Mouse (Mus musculus) kidney, adult 11 months (tissue): ENCODE results near the gene Slc25a3.

Source experiments
- DNase-seq: peaks from one replicate; pipeline ENCODE4 v3.0.0; 2022

Gene Slc25a3

DNA sequence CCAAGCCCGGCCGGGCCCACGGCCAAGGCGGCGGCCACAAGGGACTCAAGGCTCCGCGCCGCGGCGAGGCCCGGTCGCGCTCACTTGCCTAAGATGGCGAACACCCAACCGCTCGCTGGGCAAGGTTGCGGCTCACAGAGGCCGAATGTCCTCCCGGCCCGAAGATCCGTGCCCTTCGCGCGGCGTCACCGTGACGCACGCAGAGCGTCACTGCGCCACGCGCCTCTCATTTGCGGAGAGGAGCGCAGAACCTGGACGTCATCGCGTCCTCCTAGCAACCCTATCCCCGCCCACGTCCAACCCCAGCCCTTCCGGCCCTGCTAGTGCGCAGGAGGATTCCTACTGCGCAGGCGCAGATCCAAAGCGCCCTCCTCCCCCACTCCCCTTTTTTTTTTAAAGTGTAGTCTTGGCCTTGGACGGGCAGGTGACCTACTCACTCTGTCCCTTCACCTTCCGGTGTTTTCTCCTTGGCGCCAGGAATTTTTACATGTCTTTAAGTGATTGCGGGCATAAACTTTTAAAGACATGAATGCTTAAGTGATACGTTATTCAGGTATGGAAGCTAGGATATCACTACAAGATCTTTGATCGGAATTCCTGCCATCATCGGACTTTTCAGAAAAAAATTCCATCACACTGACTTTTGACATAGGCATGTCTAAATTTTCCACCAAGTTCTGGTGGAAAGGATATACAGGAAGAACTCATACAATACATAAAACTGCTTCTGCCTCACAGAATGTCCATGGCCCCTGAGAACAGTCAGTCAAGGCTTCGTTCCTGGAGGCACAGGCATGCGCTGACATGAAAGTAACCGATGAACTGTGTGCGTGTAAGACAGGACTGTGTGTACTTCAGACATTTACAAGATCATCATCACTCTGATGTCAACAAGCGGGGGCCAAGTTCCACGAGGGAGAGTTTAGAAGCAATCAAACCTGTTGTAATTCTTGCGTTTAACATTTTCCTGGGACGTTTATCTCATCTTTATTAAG, at the start of gene Slc25a3:
Gene Slc25a3, minus strand, starts transcription at position 232 of the 995 bp plus-strand sequence.
- peak; percentile 98 for DNase-seq

DNA sequence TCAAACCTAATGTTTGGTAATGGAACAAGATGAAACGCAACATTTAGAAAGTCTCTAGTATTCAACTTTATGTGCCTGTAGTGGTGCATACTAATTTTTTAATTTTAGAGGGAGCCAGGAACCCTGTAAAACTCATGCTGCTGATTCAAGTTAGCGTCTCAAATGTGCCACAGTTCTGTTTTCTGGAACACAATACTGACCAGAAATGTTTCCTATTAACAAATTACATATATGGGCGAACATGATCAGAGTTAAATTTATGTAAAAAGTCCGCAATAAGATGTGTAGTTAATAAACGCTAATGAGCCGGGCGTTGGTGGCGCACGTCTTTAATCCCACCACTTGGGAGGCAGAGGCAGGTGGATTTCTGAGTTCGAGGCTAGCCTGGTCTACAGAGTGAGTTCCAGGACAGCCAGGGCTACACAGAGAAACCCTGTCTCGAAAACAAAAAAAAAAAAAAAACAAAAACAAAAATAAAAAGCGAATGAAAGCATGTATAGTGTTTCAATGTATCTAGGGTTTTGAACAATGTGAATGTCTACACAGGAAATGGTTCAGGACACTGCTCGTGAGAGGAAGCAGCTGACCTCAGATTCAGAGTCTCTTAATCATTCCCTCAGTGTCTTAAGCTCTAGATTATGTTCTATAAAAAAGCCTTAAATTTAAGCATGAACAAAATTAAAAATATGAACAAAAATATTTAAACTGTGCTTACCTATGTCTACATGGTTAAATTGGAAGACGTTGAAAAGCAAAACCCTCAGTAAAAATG, 48.7 kb upstream of the Slc25a3 start:
- no peak for DNase-seq

DNA sequence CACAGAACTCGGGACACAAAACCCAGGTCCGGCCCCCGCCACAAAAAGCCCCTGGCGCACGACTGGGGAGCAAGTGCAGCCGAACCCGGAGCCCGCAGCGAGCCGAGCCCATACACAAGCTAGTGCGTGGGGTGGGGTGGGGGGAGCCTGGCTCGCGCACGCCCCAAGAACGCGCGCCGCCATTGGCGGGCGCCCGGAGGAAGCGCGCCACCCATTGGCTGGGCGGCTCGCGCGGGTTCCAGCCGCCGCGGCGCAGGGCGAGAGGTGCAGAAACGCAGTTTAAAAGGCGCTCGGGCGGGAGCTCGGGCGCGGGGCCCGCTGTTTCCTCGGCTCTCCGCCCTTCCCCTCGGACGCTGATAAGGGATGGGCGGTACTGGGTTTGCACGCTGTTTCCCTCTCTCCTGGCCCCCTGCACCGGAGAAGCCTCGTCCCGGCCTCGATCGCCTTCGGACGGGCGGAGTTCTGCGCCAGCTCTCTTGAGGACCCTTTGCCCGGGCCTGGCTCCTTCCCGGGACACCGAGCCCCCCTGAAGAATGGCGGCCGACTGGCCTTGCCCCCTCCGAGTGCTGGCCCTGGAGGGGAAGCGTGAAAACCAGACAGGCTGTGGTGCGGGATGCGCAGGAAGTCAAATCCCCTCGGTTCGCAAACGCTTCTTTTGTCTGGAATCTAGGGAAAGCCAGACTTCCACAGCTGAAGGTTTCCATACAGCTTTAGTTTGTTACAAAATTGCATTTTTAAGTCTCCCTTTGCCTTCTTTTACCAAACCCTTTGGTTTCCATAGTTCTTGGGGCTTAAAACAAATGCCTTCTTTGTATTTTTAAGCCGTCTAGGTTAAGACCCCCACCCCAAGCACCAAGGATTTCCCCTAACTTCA, 47.8 kb upstream of the Slc25a3 start:
- peak; percentile 93 for DNase-seq

DNA sequence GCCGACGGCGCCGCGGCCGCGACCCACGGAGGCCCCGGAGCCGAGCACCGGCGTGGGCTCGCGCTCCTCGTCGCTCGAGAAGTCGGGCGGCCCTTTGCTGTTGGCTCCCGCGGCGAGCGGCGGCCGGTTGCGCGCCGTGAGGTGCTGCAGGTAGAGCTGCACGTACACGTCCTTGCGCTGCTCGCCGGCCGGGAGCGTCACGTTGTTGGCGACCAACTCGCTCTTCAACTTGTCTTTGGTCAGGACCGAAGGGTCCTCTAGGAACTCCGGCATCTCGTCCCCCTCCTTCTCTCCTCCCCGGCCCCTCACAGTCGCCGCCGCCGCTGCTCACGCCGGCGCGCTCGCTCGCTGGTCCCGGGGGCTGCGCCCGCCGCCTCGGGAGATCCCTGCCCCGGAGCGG, 47.2 kb upstream of the Slc25a3 start:
- no peak for DNase-seq

DNA sequence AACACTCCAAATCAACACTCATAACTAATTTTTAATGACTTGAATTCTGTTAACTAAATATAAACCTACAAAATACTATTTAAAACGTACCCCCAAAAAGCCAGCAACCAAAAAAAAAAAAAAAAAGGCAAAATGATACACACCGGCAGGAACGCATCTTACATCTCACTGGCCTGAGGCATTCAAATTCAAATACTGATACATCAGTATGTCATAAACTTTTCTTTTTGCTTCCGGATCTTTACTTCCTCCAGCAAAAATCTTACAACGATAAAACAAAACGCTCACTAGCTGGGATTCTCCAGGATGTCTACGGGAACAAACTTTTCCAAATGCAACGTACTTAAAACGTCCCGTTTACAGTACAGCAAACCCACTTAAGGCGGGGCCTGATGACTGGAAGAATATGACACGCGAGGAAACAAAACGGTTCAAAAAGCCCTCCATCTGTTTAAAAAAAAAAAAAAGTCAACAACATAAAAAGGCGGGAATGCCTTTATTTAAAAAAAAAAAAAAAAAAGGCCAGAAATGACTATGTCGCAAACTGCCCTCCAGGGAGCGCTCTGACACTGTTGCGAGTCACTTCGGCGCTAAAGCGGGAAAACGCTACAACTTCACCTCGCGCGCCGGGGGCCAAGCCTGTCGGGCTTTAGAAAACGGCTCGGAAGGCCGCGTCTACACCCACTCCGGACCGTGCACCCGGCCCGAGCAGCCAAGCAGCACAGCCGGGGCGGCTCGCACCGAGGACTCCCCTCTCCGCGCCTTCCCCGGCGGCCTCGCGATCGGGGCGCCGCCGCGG, 46.5 kb upstream of the Slc25a3 start:
- DNase-seq, result peak; percentile 76

DNA sequence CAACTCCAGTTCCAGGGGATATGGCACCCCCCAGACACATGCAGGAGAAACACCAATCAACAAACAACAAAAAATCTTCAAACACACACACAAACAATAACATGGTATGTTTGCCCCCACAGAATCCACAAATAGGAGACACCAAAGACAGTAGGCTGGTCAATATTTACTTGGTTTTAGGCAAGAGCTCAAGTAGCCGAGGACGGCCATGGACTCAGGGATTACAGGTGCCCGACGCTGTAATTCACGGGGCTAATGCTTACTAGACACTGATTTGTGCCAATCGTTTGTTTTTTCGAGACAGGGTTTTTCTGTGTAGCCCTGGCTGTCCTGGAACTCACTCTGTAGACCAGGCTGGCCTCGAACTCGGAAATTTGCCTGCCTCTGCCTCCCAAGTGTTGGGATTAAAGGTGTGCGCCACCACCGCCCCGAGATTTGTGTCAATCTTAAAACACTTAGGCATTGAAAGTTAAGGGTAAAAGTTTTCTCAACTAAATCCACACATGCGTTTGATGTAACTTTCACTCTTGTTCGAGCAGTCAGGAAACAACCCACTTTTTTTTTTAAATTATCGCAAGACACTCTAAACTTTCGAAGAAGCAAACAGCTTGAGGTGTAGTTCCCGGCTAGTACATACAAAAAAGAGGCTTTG, 45.7 kb upstream of the Slc25a3 start:
- DNase-seq, result no peak

DNA sequence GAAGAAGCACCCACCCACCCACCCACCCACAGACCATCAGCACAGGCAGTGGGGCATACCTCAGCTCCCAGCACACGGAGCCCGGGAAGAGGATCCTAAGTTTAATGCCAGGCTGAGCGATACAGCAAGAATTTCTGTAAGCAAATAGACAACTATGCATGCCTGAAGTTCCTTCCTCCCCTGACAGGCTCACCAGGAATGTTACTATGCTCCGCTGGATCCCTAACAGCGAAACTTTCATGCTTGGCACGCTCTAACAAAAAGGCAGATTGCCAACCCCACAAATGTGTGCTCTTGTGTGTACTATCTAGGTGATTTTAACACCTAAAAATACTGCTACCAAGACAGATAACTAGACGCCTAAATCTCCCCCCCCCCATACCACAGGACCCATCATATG, 43.5 kb upstream of the Slc25a3 start:
- no peak for DNase-seq

DNA sequence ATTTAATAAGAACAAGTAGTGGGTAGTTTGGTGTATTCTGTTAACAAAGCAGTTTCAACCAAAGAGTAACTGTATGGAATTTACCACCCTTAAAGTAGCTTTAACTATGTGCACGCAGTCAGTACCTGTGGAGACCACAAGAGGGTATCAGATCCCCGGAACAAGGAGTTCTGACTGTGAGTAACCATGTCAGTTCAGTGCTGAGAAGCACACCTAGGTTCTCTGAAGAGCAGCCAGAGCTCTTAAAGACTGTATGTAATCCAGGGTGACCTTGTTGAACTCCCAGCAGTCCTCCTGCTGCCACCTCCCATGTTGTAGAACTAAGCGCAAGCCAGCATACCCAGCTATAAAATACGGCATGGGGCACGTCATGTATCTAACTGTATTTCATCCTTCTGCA, 43.0 kb upstream of the Slc25a3 start:
- DNase-seq, result peak; percentile 41

DNA sequence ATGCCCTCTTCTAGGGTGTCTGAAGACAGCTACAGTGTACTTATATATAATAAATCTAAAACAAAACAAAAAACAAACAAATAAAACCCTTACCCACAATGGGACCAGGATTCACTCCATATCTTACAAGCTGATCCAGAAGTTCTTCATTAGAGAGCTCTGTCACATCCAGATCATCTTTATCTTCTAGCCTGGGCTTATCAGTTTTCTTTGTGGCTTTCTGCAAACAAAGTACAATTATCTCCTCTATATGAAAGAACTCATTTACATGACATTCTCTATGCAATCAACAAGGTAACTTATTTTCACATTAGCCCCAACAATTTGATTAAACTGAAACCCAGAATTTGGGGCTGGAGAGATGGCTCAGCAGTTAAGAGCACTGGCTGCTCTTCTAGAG, 42.0 kb upstream of the Slc25a3 start:
- DNase-seq, result no peak

DNA sequence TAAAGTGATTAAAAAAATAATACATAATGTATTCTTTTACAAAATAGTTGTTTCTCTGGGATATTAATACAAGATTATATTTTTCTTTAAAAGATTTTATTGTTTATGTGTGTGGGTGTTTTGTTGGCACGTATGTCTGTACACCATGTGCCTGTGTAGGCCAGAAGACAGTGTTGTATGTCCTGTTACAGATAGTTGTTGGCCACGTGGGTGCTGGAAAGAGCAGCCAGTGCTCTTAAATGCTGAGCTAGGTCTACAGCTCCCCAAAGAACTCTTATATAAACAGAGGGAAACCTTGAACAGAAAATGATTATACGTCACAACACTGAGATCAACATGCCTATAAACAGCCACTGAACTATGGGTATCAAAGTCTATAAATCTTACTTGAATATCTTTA, 40.6 kb upstream of the Slc25a3 start:
- DNase-seq, result no peak

DNA sequence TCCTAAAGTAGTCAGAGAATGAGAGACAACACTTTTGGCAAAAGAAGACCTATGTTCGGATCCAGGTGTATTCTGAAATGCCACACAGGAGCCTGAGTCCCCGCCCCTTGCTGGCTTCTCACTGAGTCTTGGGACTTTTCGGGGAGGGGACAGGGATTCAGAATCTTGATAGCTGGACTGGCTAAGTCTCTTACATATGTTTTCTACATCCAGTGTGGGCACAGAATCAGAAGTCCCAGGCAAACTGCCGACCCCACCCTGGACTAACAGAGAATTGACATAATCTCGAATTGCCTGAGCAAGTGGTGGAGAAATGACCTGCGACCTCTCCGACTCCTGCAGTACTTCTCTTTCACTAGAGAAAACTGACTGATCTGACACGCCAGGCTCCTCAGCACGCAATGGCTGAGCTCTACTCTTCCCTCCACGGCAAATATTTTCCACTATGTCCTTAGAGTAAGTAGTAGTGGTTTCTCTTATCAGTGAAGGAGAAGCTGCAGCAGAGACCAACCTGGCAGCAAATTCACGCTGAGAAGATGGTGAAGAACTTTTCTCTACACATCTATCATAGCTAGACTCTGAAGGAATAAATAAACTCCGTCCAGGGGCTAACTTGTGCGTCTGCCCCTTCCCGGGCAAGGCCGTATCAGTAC, 38.8 kb upstream of the Slc25a3 start:
- DNase-seq, result no peak

DNA sequence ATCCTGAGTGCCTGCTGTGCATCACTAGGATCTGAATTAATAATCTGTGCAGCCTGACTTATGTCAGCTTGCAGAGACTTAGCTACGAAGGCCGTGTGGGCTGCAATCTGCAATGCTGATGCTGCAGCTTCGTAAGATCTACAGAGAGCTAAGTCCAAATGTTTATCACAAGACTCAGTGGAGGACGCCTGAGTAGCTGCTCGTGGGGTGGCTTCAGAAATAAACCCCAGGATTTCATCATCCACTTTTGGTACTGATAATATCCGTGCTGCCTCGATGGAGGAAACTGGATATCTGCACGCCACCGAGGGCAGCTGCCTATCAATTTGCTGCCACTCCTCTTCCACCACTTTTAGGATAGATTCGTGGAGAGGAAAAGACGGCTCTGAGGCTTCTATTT, 38.2 kb upstream of the Slc25a3 start:
- DNase-seq, result no peak

DNA sequence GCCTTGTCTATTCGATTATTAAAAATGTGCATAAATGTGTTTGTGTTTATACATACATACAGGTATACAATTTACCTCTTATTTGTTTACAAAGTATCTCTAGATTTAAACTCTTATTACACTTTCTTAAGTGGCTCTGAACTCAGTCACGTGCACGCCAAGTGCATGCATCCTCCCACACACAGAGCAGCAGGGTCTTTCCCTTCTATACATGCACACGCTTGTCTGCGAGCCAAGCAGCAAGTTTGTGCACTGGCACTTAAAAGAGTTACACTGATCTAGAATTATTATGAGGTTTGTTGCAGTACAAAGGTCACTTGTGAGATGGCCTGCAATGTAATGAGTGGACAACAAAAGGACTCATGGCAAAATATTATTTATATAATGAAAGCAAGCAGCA, 37.1 kb upstream of the Slc25a3 start:
- DNase-seq, result no peak

DNA sequence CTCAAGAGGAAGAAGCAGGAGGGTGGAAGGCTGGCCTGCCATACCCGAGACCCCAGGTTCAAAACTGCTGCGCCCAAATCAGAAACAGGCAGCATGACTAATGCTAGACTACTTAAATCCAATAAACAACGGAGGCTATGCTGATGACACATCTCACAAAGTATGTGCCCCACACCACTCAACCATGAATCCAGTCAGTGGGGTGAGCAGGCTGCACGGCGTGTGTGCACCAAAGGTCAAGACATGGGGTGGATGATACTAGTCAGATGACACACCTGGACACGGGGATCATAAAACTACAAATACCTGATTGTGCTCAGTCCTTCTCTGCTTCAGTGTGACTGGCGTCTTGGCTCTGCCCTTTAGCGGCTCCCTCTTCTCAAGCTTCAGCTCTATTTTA, 34.6 kb upstream of the Slc25a3 start:
- DNase-seq, result no peak

DNA sequence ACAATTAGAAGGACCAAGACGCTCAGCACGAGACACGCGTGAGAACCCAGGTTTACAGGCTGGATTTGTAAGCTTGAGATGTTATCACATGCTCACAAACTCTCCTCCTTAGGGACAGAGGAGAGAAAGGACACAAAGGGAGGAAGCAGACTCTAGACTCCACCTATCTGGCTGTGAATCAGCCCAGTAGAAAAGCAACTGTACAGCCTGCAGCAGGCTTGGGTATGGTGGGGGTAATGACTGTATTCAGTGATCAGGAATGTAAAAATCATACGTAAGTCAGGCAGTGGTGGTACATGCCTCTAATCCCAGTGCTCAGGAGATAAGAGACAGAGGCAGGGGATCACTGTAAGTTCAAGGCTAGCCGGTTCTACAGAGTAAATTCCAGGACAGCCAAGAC, 32.5 kb upstream of the Slc25a3 start:
- no peak for DNase-seq

DNA sequence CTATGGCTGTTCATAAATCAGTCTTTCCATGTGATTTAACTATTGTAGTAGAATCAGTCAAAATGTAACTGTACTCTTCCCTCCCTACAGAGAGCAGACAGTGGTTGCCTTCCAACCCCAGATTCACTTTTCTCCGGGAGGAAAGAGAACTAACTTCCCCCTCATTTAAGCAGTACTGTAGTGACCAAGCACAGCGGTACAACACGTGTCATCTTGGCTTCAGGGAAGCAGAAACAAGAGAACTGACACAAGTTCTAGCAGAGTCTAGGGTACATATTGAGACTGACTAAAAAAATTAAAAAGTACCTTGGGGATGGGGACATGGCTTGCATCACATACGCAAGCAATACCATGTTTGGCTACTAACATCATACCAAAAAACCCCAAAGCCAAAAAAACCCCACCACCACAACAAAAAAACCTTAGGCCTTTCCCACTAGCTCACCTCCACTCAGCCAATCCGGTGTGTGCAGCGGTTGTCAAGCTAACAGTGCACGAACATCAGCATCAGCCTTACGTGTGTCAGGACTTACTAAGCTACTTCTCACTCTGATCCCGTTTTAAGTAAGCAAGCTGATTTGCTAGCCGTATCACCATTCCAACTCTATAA, 30.1 kb upstream of the Slc25a3 start:
- DNase-seq, result no peak

DNA sequence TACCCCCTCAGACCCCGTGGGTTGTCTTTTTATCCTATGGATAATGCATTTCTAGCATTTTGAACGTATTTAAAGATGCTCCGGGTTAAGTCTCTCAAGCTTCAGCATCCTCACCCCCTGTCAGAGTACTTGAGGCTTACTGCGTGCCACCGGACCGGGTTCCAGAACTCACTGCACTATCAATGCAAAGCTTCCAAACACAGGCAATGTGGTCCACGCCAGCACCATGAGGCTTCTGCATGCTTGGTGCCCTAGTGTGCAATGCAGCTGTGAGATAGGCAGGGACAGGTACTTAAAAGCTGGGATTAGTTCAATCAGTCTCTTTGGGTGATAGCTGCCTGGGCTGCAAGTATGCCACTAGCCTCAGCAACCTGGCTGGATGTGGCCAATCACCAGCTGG, 21.6 kb upstream of the Slc25a3 start:
- no peak for DNase-seq

DNA sequence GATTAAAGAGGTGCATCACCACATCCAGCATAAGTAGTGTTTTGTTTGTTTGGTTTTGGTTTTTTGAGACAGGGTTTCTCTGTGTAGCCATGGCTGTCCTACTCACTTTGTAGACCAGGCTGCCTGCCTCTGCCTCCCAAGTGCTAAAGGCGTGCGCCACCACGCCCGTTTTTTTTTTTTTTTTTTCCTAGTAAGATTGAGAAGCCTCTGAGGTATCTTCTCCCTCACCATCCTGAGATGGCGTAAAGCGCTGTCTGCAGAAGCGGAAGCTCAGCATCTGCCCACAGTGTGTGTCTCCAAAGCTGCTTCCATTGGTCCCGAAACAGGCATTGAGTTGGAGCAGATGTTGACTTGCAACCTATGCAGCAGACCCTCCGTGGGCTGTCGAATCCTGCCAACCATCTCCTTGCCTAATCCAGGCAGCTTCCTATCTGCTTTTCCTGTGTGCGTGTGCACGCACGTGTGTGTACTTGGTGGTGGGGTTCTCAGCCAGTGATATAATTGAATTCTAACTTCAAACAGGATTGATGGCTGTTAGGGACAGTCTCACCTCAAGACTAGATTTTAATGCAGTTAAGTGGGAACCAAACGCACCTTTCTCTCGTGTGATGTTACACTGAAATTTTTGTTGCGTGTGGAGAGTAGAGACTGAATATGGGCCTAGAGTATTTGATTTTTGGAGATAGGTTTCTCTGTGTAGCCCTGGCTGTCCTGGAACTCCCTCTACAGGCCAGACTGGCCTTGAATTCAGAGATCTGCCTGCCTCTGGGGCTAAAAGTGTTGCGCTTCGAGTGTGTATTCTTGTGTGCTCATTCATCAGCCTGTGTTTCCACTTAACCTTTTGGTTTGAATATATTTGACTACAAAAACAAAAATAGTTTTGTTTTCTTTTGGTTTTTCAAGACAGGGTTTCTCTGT, 19.7 kb upstream of the Slc25a3 start:
- DNase-seq, result no peak

DNA sequence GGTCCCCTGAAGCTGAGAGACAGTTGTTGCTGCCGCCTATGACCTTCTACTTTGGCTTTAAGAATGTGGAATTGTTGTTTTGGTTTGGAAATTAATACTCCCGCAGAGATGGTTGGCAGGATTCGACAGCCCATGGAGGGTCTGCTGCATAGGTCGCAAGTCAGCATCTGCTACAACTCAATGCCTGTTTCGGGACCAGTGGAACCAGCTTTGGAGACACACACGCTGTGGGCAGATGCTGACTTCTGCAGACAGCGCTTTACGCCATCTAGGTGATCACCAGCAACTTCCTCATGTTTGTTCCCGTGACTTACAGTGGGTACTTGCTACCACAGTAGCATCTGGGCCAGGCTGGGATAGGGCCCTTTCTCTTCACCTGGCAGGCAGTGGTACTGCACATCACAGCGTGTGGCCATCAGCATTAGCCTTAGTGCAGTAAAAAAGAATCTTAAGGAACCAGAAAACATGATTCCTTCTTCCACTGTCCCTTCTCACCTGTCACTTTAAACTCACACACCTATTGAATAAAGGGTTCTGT, 18.9 kb upstream of the Slc25a3 start:
- DNase-seq, result no peak
